8 mouse cellular contexts compared by ENCODE assay signal in the genomic region with DNA sequence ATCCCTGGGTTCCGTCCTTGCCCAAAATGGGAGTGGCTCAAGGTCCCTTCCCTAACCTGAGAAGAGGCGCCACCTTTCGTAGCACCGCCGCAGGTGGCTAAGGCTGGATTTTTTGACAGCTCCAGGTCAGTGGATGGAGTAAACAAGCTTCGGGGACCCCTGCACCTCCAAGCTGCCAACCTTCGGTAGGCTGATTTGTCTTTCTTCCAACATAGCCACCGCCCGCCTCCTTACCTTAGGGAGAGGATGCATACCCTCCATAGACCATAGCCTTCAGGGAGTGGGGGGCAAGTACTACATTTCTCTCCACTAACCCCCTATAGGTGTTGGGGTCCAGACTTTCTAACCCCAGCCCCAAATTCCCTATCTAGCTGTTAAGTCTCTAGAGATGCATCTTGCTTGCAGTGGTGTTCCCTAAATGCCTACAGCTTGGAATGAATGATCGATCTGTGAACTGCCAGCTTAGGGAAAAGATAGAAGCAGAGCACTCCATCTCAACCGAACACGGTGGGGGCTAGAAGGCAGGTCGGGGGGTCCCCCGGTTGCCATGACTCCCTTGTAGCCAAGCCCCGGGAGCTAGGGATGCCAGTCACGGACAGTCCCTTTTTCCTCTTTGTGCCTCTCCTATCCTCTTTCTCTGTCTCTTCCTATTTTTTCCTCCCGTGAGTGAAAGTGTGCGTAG. TPM values are rescaled to one million over a fixed set of nuclear protein-coding genes. Genes with fewer than 3 reads are reported as not detected.
DNase-seq lines count a peak whose midpoint lies in the region; ATAC-seq and TF ChIP-seq lines count a peak whose summit lies in the region.

No protein-coding gene starts in this region.

- H3K4me1 ChIP-seq in embryonic facial prominence, embryonic 15.5 days: peaks cover 16% of the 10 kb centered on the region
- H3K4me1 ChIP-seq in limb, embryonic 14.5 days (ENCODE audit: control insufficient read depth, insufficient read depth, low read length): peaks cover 13% of the 10 kb centered on the region; the same call in 1 of the 2 replicates

- no peak overlapping the region for H3K9ac ChIP-seq in embryonic facial prominence, embryonic 15.5 days
- no peak overlapping the region for H3K9ac ChIP-seq in limb, embryonic 14.5 days (ENCODE audit: low read depth, low read length, severe bottlenecking)

- WGBS in embryonic facial prominence, embryonic 15.5 days: 4% methylated on average over 18 of the region's 18 CpGs
- 4% methylated on average over 18 of the region's 18 CpGs for WGBS in limb, embryonic 14.5 days

- TF ChIP-seq POLR2A in limb, embryonic 14.5 days (IDR thresholded peaks at IDR 0.05; ENCODE audit: borderline replicate concordance, extremely low read depth, insufficient read depth, insufficient read length): no peak

- H3K36me3 ChIP-seq in embryonic facial prominence, embryonic 15.5 days: no peaks in the 10 kb centered on the region
- no peaks in the 10 kb centered on the region for H3K36me3 ChIP-seq in limb, embryonic 14.5 days (ENCODE audit: control insufficient read depth, insufficient read depth, low read length)

- no peak overlapping the region for H3K27ac ChIP-seq in embryonic facial prominence, embryonic 15.5 days (replicated peaks)
- H3K27ac ChIP-seq in limb, embryonic 14.5 days (replicated peaks; ENCODE audit: low read depth, low read length): no peak overlapping the region

- peaks cover 31% of the 10 kb centered on the region for H3K27me3 ChIP-seq in embryonic facial prominence, embryonic 15.5 days
- peaks cover 41% of the 10 kb centered on the region for H3K27me3 ChIP-seq in limb, embryonic 14.5 days (ENCODE audit: control insufficient read depth, insufficient read depth, low read length)

- peak overlapping the region; percentile 38 for H3K4me3 ChIP-seq in embryonic facial prominence, embryonic 15.5 days (replicated peaks)
- H3K4me3 ChIP-seq in limb, embryonic 14.5 days (replicated peaks; ENCODE audit: low read length): peak overlapping the region; percentile 36

- no peaks in the 10 kb centered on the region for H3K9me3 ChIP-seq in embryonic facial prominence, embryonic 15.5 days (replicated peaks)
- H3K9me3 ChIP-seq in limb, embryonic 14.5 days (ENCODE audit: control insufficient read depth, low read length): no peaks in the 10 kb centered on the region

- H3K4me2 ChIP-seq in embryonic facial prominence, embryonic 15.5 days (replicated peaks): peak overlapping the region; percentile 55
- H3K4me2 ChIP-seq in limb, embryonic 14.5 days (replicated peaks; ENCODE audit: low read depth, low read length, severe bottlenecking): peak overlapping the region; percentile 54

- peak; percentile 25 to 45 for DNase-seq in left cerebral cortex, postnatal 36 days (ENCODE audit: low spot score in 2 of 2)
- DNase-seq in left cerebral cortex, adult 9 months (ENCODE audit: low spot score in 2 of 2): no peak
- peak; percentile 76 for DNase-seq in cerebellum, adult 11-12 months
- DNase-seq in limb, embryonic 14.5 days (ENCODE audit: low spot score): no peak
- DNase-seq in right cerebral cortex, postnatal 14 days: peak; percentile 15
- DNase-seq in gastrocnemius, adult 8-10 months (ENCODE audit: low spot score in 2 of 2): no peak
- DNase-seq in adrenal gland, postnatal 10 days: no peak

- no peak for ATAC-seq in embryonic facial prominence, embryonic 15.5 days (ENCODE audit: insufficient number of reproducible peaks, low FRiP score, low TSS enrichment, low read depth)
- no peak for ATAC-seq in limb, embryonic 14.5 days (ENCODE audit: low FRiP score, low read depth)

- intact Hi-C loops in left cerebral cortex, postnatal 36 days (cut with DNase I): loop anchor here (5.0 kb wide), 2 partner anchors 171 to 204 kb away; no protein-coding TSS in a partner anchor

RNA-seq across cellular contexts. Expression of a gene that starts 1.0 kb away (rescaled TPM):
- 100 to 1,000 TPM; 114 to 125 TPM for total RNA-seq in left cerebral cortex, postnatal 36 days (2021)
- 7.4 and 7.8 TPM in 2 replicates for polyA plus RNA-seq in embryonic facial prominence, embryonic 15.5 days (2015; fragmentation: Nextera tagmentation; extraction: Ambion mirVana)
- 1.4 and 2.0 TPM in 2 replicates for polyA plus RNA-seq in limb, embryonic 14.5 days (2012; rRNA removed)
- polyA plus RNA-seq in limb, embryonic 14.5 days (2014; fragmentation: Nextera tagmentation; extraction: Ambion mirVana): 3.1 and 4.9 TPM in 2 replicates
- under 1 TPM; 0.10 to 0.63 (median 0.18) TPM for total RNA-seq in gastrocnemius, adult 8-10 months (2022)
- 1 to 10 TPM; 5.8 to 8.8 TPM for total RNA-seq in adrenal gland, postnatal 10 days (2021)

Comparison
In these comparisons a context has a peak if more than half of its experiments do, and no peak if none do; other contexts are left out.
1. DNase-seq: peak in left cerebral cortex, postnatal 36 days (2 of 2), cerebellum, adult 11-12 months (single experiment) and right cerebral cortex, postnatal 14 days (single experiment); none in left cerebral cortex, adult 9 months (0 of 2), limb, embryonic 14.5 days (single experiment), gastrocnemius, adult 8-10 months (0 of 2) and adrenal gland, postnatal 10 days (single experiment).
2. RNA of a gene that starts 1.0 kb away (total RNA-seq): 114 to 125 TPM in left cerebral cortex, postnatal 36 days; 5.8 to 8.8 TPM in adrenal gland, postnatal 10 days and 0.10 to 0.63 TPM in gastrocnemius, adult 8-10 months; every median in the first group is over 10 times any median in the second.